Comparison of ENCODE assay signal across 8 mouse cellular contexts in the genomic region with DNA sequence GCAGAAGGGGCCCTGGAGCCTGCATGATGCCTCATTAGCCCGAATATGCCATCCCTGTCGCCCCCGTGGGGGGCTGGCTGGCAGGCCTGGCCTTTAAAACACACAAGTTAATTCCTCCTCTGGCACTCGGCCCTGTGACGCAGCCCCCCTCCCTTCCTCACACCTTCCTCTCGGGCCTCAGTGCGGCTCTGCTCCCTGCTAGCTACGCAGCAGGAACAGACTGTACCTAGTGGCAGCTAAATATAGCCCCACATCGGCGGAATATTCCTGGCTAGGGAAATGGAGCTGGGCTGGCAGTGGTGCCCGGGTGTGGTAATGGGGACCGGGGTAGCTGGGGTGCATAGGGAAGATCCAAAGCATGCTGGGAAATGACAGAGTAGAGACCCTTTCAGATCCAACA.
DNase-seq lines count a peak whose midpoint lies in the region.

No protein-coding gene starts in this region.

- peak; percentile 57 for DNase-seq in left cerebral cortex, adult 11 months (ENCODE audit: low spot score)
- DNase-seq in left cerebral cortex, postnatal 4 days, result no peak
- DNase-seq in frontal cortex, postnatal 10 days (ENCODE audit: low spot score in 2 of 2), result peak; percentile 31 to 48
- peak; percentile 46 to 50 for DNase-seq in heart, postnatal 14 days
- DNase-seq in right cerebral cortex, postnatal 25 days, result peak; percentile 68
- DNase-seq in spleen, postnatal 10 days (ENCODE audit: low spot score in 2 of 2), result no peak
- DNase-seq in kidney, postnatal 25 days, result no peak
- no peak for DNase-seq in yolk sac, embryonic 10.5 days (ENCODE audit: low spot score)

- intact Hi-C loops in left cerebral cortex, postnatal 4 days (cut with DNase I), result no loop called here
- intact Hi-C loops in heart, postnatal 14 days (cut with DNase I), result no loop called here

Comparison
In these comparisons a context has a peak if more than half of its experiments do, and no peak if none do; other contexts are left out.
1. DNase-seq: peak in left cerebral cortex, adult 11 months (single experiment), frontal cortex, postnatal 10 days (2 of 2), heart, postnatal 14 days (2 of 2) and right cerebral cortex, postnatal 25 days (single experiment); none in left cerebral cortex, postnatal 4 days (single experiment), spleen, postnatal 10 days (0 of 2), kidney, postnatal 25 days (0 of 2) and yolk sac, embryonic 10.5 days (single experiment).